Mouse (Mus musculus): ENCODE results near the gene Npff. TPM values are rescaled to one million over a fixed set of nuclear protein-coding genes. Genes with fewer than 3 reads are reported as not detected.

Npff gene
- polyA plus RNA-seq, 1 experiment: 0.84 TPM

- TF ChIP-seq USF1 (IDR thresholded peaks at IDR 0.05; ENCODE audit: low read depth): no peak
- no peak for TF ChIP-seq POLR2A (IDR thresholded peaks at IDR 0.05; ENCODE audit: insufficient read length, low read depth)
- TF ChIP-seq SRF (IDR thresholded peaks at IDR 0.05; ENCODE audit: control insufficient read depth, insufficient read length, low read depth): no peak
- TF ChIP-seq MYOG (IDR thresholded peaks at IDR 0.05; ENCODE audit: control insufficient read depth in 1 of 3, insufficient read depth in 1 of 3, insufficient read length in 2 of 3, low read depth in 2 of 3): peak in 2 of 3 experiments; percentile 38 to 74
- TF ChIP-seq E2F4 (IDR thresholded peaks at IDR 0.05; ENCODE audit: insufficient read depth): no peak
- no peak for TF ChIP-seq MAX (IDR thresholded peaks at IDR 0.05; ENCODE audit: low read depth)
- TF ChIP-seq TCF12 (IDR thresholded peaks at IDR 0.05; ENCODE audit: insufficient read depth, poor library complexity, severe bottlenecking): no peak
- TF ChIP-seq MYOD1 (IDR thresholded peaks at IDR 0.05; ENCODE audit: control insufficient read depth in 1 of 3, insufficient read length in 2 of 3, low read depth in 2 of 3): peak in 2 of 3 experiments; percentile 62 to 81
- TF ChIP-seq REST (IDR thresholded peaks at IDR 0.05; ENCODE audit: insufficient read depth, insufficient read length): no peak
- TF ChIP-seq POLR2AphosphoS2 (IDR thresholded peaks at IDR 0.05; ENCODE audit: insufficient read length, low read depth): no peak
- Histone ChIP-seq H3K4me2 (ENCODE audit: low read depth) (no peak overlapping the region), H3K36me3 (ENCODE audit: control insufficient read depth, insufficient read depth) (peaks cover 60% of the 10 kb centered on the region), H3ac (ENCODE audit: control insufficient read depth, insufficient read length) (no peak overlapping the region), H3K79me2 (ENCODE audit: control insufficient read depth, insufficient read depth) (no peaks in the 10 kb centered on the region), H3K4me3 (no peak overlapping the region), H3K27me3 (ENCODE audit: control insufficient read depth, insufficient read depth, insufficient read length) (no peaks in the 10 kb centered on the region)
Measured at GRCm38 (mm10) chr15:102546677-102547427, 22.1 kb upstream of the Npff start.

GRCm38 (mm10) chr15:102546246-102546645, 21.5 kb upstream of the Npff start:
- no peak for TF ChIP-seq POLR2AphosphoS2 (IDR thresholded peaks at IDR 0.05; ENCODE audit: insufficient read length, low read depth)
- Histone ChIP-seq H3K36me3 (ENCODE audit: control insufficient read depth, insufficient read depth) (peaks cover 58% of the 10 kb centered on the region), H3K27me3 (ENCODE audit: control insufficient read depth, insufficient read depth, insufficient read length) (no peaks in the 10 kb centered on the region)

DNA sequence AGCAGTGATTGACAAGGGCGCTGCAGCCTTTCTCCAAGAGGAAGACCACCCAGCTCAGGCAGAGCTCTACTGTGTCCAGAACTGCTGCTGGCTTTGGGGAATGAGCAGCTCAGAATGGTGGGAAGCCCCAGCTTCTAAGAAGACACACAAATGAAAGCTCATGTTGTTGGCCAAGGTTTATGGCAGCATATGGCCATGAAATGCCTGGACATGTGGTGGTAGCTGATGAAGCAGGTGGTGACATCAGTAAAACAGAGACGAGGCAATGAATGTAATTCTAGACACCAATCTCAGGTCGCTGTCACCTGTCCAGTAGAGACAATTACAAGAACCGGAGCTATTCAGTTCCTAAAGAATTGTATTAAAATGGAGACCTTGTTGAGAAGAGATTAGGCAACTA, 20.1 kb upstream of the Npff start:
- Histone ChIP-seq H3K27me3 (ENCODE audit: control insufficient read depth, insufficient read depth, insufficient read length) (no peaks in the 10 kb centered on the region), H3K4me3 (no peak overlapping the region), H3ac (ENCODE audit: control insufficient read depth, insufficient read length) (no peak overlapping the region), H3K79me2 (ENCODE audit: control insufficient read depth, insufficient read depth) (no peaks in the 10 kb centered on the region), H3K4me2 (ENCODE audit: low read depth) (no peak overlapping the region), H3K36me3 (ENCODE audit: control insufficient read depth, insufficient read depth) (peaks cover 66% of the 10 kb centered on the region)
- TF ChIP-seq MAX (IDR thresholded peaks at IDR 0.05; ENCODE audit: low read depth) (no peak), POLR2AphosphoS2 (IDR thresholded peaks at IDR 0.05; ENCODE audit: insufficient read length, low read depth) (no peak), SRF (IDR thresholded peaks at IDR 0.05; ENCODE audit: control insufficient read depth, insufficient read length, low read depth) (no peak), MYOG (IDR thresholded peaks at IDR 0.05; ENCODE audit: control insufficient read depth in 1 of 3, insufficient read depth in 1 of 3, insufficient read length in 2 of 3, low read depth in 2 of 3) (no peak), MYOD1 (IDR thresholded peaks at IDR 0.05; ENCODE audit: control insufficient read depth in 1 of 3, insufficient read length in 2 of 3, low read depth in 2 of 3) (no peak), TCF3 (IDR thresholded peaks at IDR 0.05; ENCODE audit: insufficient read length, low read depth) (no peak), TCF12 (IDR thresholded peaks at IDR 0.05; ENCODE audit: insufficient read depth, poor library complexity, severe bottlenecking) (no peak), E2F4 (IDR thresholded peaks at IDR 0.05; ENCODE audit: insufficient read depth) (no peak), USF1 (IDR thresholded peaks at IDR 0.05; ENCODE audit: low read depth) (no peak), REST (IDR thresholded peaks at IDR 0.05; ENCODE audit: insufficient read depth, insufficient read length) (no peak), POLR2A (IDR thresholded peaks at IDR 0.05; ENCODE audit: insufficient read length, low read depth) (no peak)

More at GRCm38 (mm10) chr15:102546246-102546645, 21.5 kb upstream of the Npff start:
- Histone ChIP-seq H3K4me2 (ENCODE audit: low read depth) (no peak overlapping the region), H3ac (ENCODE audit: control insufficient read depth, insufficient read length) (no peak overlapping the region), H3K4me3 (no peak overlapping the region), H3K79me2 (ENCODE audit: control insufficient read depth, insufficient read depth) (no peaks in the 10 kb centered on the region)

DNA sequence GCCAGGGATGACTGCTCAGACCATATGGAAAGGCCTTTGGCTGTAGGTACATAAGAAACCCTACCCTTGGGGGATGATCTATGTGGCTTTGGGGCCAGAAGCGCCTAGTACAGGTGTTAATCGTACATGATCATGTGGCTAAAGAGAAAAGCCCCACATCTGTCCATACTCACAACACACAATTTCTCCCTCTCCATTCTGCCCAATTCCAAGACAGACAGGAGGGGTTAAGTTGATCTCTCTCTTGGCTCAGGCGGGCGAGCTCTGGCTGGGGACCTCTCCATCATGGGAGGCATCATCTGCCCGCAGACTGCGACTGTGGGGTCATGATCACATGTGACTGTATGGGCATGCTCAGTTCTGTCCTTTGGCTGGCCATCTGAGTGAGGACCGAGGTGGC, 9.2 kb upstream of the Npff start:
- Histone ChIP-seq H3K4me2 (ENCODE audit: low read depth) (no peak overlapping the region), H3ac (ENCODE audit: control insufficient read depth, insufficient read length) (no peak overlapping the region), H3K79me2 (ENCODE audit: control insufficient read depth, insufficient read depth) (no peaks in the 10 kb centered on the region), H3K27me3 (ENCODE audit: control insufficient read depth, insufficient read depth, insufficient read length) (no peaks in the 10 kb centered on the region), H3K36me3 (ENCODE audit: control insufficient read depth, insufficient read depth) (peaks cover 96% of the 10 kb centered on the region), H3K4me3 (no peak overlapping the region)
- TF ChIP-seq TCF3 (IDR thresholded peaks at IDR 0.05; ENCODE audit: insufficient read length, low read depth): no peak
- no peak for TF ChIP-seq MYOD1 (IDR thresholded peaks at IDR 0.05; ENCODE audit: control insufficient read depth in 1 of 3, insufficient read length in 2 of 3, low read depth in 2 of 3)
- no peak for TF ChIP-seq MAX (IDR thresholded peaks at IDR 0.05; ENCODE audit: low read depth)
- no peak for TF ChIP-seq SRF (IDR thresholded peaks at IDR 0.05; ENCODE audit: control insufficient read depth, insufficient read length, low read depth)
- TF ChIP-seq MYOG (IDR thresholded peaks at IDR 0.05; ENCODE audit: control insufficient read depth in 1 of 3, insufficient read depth in 1 of 3, insufficient read length in 2 of 3, low read depth in 2 of 3): no peak
- TF ChIP-seq REST (IDR thresholded peaks at IDR 0.05; ENCODE audit: insufficient read depth, insufficient read length): no peak
- no peak for TF ChIP-seq POLR2AphosphoS2 (IDR thresholded peaks at IDR 0.05; ENCODE audit: insufficient read length, low read depth)
- no peak for TF ChIP-seq USF1 (IDR thresholded peaks at IDR 0.05; ENCODE audit: low read depth)
- TF ChIP-seq CEBPB (IDR thresholded peaks at IDR 0.05; ENCODE audit: insufficient read depth, poor library complexity, severe bottlenecking): no peak
- no peak for TF ChIP-seq TCF12 (IDR thresholded peaks at IDR 0.05; ENCODE audit: insufficient read depth, poor library complexity, severe bottlenecking)
- no peak for TF ChIP-seq POLR2A (IDR thresholded peaks at IDR 0.05; ENCODE audit: insufficient read length, low read depth)
- no peak for TF ChIP-seq E2F4 (IDR thresholded peaks at IDR 0.05; ENCODE audit: insufficient read depth)
